In genomic region chr13:83399381-83399780, GRCm38 (mm10) we compare ENCODE assay signal across 28 mouse cellular contexts.
"Had no signal": no experiment of that assay in that cellular context is flagged by ENCODE, and none has a peak within 500 bp of the region (broad histone marks: within the 10 kb centered on the region; RNA-seq: fewer than 3 reads in every experiment).

No protein-coding gene starts in this region.

- H3K9ac ChIP-seq: heart, embryonic 13.5 days; heart, embryonic 15.5 days; hindbrain, embryonic 12.5 days; hindbrain, embryonic 14.5 days; intestine, embryonic 15.5 days; limb, embryonic 12.5 days; liver, embryonic 13.5 days; liver, embryonic 15.5 days had no signal

- H3K4me1 ChIP-seq: heart, embryonic 15.5 days; hindbrain, embryonic 12.5 days; intestine, embryonic 15.5 days; limb, embryonic 10.5 days; limb, embryonic 12.5 days; liver, embryonic 13.5 days; liver, embryonic 15.5 days had no signal

- H3K27ac ChIP-seq: gastrocnemius, adult 2 months; heart, embryonic 13.5 days; heart, embryonic 15.5 days; hindbrain, embryonic 12.5 days; hindbrain, embryonic 14.5 days; intestine, embryonic 15.5 days; layer of hippocampus, adult 2 months; left cerebral cortex, adult 2 months; limb, embryonic 10.5 days; limb, embryonic 12.5 days; liver, embryonic 13.5 days; liver, embryonic 15.5 days had no signal

- ATAC-seq: hindbrain, embryonic 16.5 days; inflammation-experienced regulatory T-cells, adult 6 months; intestine, embryonic 15.5 days; intestine, postnatal 0 days had no signal

- H3K9me3 ChIP-seq: heart, embryonic 13.5 days; heart, embryonic 15.5 days; hindbrain, embryonic 12.5 days; intestine, embryonic 15.5 days; limb, embryonic 10.5 days; limb, embryonic 12.5 days; liver, embryonic 13.5 days; liver, embryonic 15.5 days had no signal

- H3K4me3 ChIP-seq: gastrocnemius, adult 2 months; heart, embryonic 13.5 days; heart, embryonic 15.5 days; hindbrain, embryonic 12.5 days; intestine, embryonic 15.5 days; layer of hippocampus, adult 2 months; left cerebral cortex, adult 2 months; limb, embryonic 10.5 days; limb, embryonic 12.5 days; liver, embryonic 13.5 days; liver, embryonic 15.5 days had no signal

- H3K36me3 ChIP-seq: heart, embryonic 13.5 days; heart, embryonic 15.5 days; hindbrain, embryonic 12.5 days; intestine, embryonic 15.5 days; limb, embryonic 10.5 days; limb, embryonic 12.5 days; liver, embryonic 13.5 days; liver, embryonic 15.5 days had no signal

- H3K4me2 ChIP-seq: heart, embryonic 11.5 days; heart, embryonic 13.5 days; heart, embryonic 15.5 days; hindbrain, embryonic 12.5 days; hindbrain, embryonic 14.5 days; intestine, embryonic 15.5 days; limb, embryonic 12.5 days; liver, embryonic 11.5 days; liver, embryonic 13.5 days; liver, embryonic 15.5 days had no signal

- DNase-seq: gastrocnemius, adult 2 months; gastrocnemius, postnatal 10 days; gastrocnemius, postnatal 25 days; heart, adult 18-20 months; heart, postnatal 14 days; heart, postnatal 36 days; kidney, adult 18-20 months; kidney, adult 8-10 months; kidney, postnatal 10 days; kidney, postnatal 25 days; kidney, postnatal 4 days; liver; liver, embryonic 13.5 days had no signal

- H3K27me3 ChIP-seq: heart, embryonic 13.5 days; heart, embryonic 15.5 days; hindbrain, embryonic 12.5 days; intestine, embryonic 15.5 days; limb, embryonic 12.5 days; liver, embryonic 13.5 days; liver, embryonic 15.5 days had no signal
